Mouse (Mus musculus) CH12.LX (cell line): ENCODE results near the gene Wdr86.

Experiments used
- JUN ChIP-seq: IDR thresholded peaks from 2 replicates; pipeline ENCODE4 v1.6.1; 2011; ENCODE audit warnings: low read depth, mild to moderate bottlenecking, low read length, improper control_type of control experiment, moderate library complexity; ENCODE audit not compliant: insufficient read depth
- POLR2A ChIP-seq: IDR thresholded peaks from 2 replicates; pipeline ENCODE4 v1.6.1; 2011; ENCODE audit warnings: low read depth, mild to moderate bottlenecking, improper control_type of control experiment, low read length
- USF2 ChIP-seq: conservative IDR thresholded peaks from 2 replicates; pipeline ENCODE4 v1.6.1; 2011; ENCODE audit warnings: low read depth, low read length, improper control_type of control experiment

DNA sequence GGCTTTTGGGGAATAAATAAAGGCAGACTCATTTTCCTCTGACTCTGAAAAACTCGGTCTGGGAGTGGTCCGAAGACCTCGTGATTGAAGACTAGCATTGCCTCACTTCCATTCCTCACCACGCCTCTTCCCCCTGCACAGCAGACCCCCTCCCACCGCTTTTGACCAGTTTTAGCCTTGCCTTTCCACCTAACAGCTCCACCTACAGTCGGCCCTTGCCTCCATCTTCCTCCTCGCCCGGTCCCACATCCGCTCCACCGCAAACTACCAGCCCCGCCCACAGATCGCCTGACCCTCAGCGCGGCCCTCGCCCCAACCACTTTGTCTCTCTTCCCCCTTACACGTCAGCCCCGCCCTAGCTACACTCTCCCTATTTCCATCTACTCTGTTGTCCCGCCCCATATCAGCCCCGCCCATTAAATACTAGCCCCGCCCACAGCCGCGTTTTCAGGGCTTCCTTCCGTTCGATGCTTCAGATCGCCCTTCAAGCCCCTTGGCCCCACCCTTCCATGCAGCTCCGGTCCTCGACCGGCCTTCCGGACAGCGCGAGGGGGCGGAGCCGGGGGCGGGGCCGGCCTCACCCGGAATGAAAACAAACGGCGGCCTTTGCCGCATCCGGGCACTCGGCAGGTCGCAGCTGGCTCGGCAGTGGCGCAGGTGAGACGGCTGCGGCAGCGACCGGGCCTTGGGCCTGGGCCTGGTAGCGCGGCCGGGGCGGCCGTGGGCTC, 45.0 kb downstream of the Wdr86 start, which contains the start of gene Nub1:
- TF ChIP-seq POLR2A: peak; percentile 85
- no peak for TF ChIP-seq JUN
- no peak for TF ChIP-seq USF2
